Mouse (Mus musculus): ENCODE results near the gene Stip1. TPM values are rescaled to one million over a fixed set of nuclear protein-coding genes. Genes with fewer than 3 reads are reported as not detected.
"Not testable (repeated sequence)": the region's sequence is repeated elsewhere in the genome, so short reads cannot be mapped to it uniquely, and the experiment has no call there.

Stip1 gene
- total RNA-seq, 2 experiments from 2014 or later = 187 to 270 TPM

DNA sequence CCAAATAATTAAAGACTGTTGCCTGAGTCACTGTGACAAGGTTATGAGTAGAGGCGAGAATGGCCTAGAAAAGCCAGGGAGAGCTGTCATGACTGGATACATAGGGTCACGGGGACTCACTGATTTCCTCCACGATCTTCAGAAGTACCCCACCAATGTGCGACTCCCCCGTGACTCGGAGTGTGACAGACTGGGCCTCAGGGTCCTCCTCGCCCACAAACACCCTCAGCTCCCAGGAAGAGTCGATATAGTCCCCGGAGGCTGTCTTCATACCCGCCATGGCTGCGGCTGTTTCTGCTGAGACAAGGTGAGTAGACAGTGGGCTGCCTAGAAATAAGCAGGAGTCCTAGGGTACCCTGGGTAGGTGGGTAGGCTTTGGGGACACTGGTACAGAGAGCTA lies 21.2 kb downstream of the Stip1 start:
- peak; percentile 24 for ATAC-seq (replicated peaks; ENCODE audit: poor library complexity, severe bottlenecking)

DNA sequence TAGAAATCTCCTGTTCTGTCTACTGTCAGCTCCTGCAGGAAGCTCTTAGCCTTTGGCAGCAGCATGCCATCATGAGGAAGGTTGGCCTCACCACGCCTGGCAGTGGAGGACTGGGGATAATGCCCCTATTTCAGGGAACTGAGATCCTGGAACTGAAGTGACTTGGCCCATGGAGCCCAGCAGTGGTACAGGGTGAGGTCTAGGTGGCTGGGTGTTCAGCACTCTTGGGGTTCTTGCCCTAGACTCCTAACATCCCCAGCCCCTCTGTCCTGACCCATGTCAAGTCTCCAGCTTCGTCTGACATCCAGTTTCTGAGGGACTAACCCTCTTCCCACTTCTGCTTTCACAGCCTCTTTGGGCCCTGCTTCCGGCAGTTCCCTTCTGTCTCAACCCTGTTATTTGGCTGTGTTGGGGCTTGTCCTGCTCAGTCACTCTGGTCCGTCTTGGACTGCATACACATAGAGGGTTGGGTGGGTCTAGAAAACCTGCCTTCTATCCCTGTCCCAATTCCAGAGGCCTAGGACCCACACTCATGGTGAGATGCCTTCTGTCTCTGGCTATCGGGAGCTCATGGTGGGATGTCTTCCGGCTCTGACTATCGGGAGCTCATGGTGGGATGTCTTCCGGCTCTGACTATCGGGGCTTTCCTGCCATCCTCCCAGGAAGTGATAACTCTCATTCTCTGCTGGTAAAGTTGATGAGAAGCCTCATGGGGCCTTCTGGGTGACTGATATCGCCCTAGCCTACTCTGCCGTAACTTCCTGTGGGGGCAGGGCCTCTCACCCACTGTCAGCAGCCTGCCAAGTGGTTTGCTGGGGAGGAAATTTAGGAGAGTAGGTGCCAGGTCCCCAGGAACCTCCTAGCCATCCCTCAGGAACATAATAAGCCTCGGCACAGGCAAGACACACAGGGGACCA lies 22.0 kb downstream of the Stip1 start:
- ATAC-seq (replicated peaks; ENCODE audit: poor library complexity, severe bottlenecking) = peak; percentile 52

DNA sequence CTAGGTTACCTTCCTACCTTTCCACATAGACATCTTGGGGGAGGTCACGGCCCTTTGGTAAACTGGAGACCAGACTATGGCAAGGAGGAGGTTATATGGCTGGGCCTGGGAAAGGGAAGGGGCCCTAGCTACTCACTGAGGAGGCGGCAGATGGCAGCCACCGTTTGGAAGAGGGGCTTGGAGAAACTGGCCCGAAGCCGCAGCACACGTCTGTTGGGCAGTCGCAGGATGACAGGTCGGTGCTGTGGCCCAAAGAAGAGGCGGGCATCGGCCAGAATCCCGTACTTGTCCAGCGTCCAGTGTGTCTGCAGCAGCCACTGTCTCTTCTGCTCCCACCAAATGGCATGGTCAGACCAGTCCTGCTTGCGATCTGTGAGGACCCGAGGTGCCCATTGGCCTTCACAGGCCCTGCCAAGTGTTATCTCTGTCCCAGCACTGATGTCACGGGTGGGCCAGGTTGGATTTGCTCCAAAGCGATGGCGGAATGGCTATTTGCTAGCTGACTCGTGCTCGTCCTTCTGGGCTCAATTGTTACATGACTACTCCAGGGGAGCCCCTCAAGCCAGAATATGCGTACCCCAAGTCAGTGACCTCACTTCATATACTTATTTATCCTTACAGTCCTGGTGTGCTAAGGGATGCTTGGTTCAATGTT lies 25.2 kb downstream of the Stip1 start:
- no peak for ATAC-seq (replicated peaks; ENCODE audit: poor library complexity, severe bottlenecking)

DNA sequence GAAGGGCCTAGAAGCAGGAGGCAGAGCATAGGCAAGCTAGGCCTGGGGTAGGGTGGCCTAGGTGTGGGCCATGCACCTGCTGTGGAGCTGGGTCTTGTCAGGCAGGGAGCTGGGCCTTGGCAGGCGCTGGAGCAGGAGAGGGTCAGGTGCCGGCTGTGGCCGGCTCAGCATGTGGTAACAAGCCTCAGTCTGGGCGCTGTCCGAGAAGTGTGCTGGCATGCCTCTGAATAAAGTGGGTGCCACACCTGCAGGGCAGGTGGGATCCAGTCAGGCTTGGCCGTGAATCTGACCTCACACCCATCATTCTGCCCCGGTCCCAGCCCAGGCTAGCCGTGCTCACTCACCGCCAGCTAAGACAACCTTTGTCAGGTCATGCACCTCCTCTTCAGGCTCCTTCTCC lies 25.8 kb downstream of the Stip1 start:
- ATAC-seq (replicated peaks; ENCODE audit: poor library complexity, severe bottlenecking) = no peak

DNA sequence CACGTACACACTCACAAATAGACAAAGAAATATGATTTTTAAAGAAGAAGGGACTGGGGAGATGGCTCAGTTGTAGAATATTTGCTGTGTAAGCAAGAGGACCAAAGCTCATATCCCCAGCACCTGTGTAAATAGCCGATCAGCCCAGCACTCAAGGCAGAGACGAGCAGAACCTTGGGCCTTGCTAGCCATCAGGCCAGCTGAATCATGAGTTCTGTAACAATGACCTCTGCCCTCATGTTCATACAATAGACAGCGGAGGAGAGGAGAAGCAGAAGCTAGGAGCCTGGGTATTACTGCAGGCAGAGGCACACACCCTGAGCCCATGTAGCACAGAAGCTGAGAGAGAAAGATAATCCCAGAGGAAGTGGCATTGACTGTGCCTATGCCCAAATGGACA lies 27.3 kb downstream of the Stip1 start:
- ATAC-seq (replicated peaks; ENCODE audit: poor library complexity, severe bottlenecking) = no peak

DNA sequence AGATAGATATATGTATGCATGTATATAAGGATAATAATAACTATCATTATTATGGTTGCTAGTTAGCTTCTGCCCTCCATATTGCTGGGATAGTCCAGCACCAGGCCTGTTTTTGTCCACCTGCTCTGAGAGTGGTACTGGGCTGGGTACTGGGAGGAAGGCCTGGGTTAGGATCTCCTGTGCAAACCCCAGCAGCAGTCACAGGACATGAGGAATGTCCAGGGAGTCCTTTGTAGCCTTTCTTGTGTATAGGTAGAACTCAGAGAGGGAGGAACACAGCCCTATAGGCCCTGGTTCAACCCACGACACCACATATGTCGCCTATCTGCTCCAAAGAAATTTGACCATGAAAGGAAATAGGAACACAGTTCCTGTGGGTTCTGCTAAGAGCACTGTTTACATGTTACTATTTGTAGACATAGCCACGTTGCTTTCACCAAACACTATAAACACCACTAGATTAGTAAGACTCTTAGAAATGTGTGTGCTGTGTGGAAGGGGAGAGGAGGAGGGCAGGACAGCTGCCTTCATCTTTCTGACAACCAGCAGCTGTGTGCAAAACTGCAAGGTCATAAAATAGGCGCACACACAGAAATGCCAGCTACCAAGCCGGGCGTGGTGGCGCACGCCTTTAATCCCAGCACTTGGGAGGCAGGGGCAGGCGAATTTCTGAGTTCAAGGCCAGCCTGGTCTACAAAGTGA lies 32.7 kb downstream of the Stip1 start:
- no peak for ATAC-seq (replicated peaks; ENCODE audit: poor library complexity, severe bottlenecking)

DNA sequence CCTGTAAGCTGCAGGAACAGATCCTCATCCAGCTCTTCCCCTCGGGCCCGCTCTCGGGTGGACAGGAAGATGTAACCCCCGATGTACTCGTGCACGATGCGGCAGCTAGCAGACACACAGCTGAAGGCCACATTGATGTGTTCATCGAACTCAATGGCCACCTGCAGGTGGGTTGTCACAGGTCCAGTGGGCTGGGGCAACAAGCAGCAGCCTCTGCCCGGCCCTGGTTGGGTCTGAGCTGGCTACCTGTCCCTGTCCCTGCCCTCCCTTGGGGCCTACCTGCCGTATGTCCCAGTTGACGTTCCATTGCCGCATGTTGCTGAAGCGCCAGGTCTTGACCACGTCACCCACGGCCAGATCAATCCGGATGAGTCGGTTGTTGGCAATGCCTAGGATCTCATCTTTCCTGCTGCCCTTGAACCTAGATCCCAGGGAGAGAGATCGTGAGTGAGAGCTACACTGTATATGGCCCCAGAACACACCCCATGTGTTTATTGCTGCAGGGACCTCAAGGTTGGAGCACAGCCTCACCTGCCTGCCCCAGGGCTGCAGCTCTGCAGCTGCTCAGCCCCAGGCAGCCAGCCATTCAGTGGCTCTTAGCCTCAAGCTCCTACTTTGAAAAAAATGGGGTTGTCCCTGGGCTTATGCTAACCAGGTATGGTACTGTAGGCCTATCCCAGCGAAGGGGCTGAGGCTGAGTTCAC lies 40.3 kb downstream of the Stip1 start:
- ATAC-seq (replicated peaks; ENCODE audit: poor library complexity, severe bottlenecking) = no peak

DNA sequence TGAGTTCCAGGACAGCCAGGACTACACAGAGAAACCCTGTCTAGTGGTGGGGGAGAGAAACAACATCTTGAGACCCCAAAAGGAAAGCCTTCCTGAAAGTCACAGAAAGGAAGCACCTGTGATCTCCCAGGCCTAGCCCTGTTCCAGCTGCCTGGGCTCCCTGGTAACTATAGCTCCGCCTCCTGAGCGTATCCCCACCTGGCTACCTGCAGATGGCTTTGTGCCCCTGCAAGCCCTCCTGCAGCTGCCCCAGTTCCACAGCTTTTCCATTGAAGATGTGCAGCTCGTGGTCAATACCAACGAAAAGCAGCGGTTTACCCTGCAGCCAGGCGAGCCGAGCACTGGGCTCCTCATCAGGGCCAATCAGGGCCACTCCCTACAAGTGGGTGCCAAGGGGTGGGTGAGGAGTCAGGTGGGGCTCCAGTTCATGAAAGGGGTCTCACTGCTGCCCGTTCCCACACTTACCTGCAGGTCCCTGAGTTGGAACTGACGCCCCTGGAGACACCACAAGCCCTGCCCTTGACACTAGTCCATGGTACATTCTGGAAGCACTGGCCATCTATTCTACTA lies 42.0 kb downstream of the Stip1 start:
- ATAC-seq (replicated peaks; ENCODE audit: poor library complexity, severe bottlenecking) = no peak

DNA sequence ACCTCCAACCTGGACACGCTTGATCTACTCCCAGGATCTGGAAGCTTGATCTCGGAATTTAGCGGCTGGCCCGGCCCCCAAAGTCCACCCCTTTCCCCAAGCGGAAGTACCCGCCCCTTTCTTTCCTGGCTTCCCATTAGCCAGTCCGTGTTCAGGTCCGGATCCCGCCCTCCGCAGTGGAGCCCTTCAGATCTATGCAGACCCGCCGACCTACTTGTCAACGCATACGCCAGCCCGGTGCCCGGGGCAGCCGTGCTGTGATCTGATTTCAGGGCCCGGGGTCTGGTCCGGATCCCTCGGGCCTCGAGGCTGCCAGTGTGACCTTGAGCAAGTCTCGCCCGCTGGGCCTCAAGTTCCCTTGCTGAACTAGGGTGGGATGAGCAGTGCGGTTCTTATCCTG lies 43.8 kb downstream of the Stip1 start, which contains the start of the genes Nudt22 and Trpt1:
Gene Nudt22 (minus strand): TSS at position 112 of the 400 bp plus-strand sequence.
Gene Trpt1 (plus strand): TSS at position 126 of the 400 bp plus-strand sequence.
- peak; percentile 72 for ATAC-seq (replicated peaks; ENCODE audit: poor library complexity, severe bottlenecking)

DNA sequence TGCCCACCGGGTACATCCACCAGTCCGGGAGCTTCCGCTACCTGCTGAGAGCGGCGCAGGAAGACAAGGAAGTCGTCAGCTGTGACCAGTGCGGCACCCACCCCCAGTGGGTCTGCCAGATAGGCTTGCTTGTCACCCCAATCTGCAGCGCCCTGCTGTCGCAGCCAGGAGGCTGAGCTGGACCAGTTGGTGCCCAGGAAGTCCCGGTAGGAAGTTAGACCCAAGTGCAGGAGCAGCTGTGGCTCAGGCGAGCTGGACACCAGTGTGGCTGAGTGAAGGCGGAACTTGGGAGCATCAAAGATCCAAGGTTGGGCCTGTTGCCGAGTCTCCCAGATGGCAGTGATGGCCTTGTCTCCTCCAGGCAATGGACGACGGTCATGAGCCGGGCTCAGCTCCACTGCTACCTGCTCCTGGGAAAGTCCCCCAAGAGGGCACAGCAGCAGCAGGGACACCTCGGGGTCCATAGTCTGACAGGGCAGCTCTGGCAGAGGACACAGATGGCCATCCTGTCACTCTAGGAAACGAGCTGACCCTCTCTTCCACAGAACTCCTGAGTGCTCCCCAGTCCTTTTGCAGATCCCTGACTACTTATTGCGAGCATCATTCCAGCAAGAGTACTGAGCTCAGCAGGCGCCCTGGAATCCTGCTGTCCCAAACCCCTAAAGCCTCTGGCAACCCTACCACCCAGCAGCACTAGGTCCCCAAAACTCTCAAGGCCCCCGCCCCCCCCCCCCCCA lies 44.3 kb downstream of the Stip1 start:
- no peak for ATAC-seq (replicated peaks; ENCODE audit: poor library complexity, severe bottlenecking)

DNA sequence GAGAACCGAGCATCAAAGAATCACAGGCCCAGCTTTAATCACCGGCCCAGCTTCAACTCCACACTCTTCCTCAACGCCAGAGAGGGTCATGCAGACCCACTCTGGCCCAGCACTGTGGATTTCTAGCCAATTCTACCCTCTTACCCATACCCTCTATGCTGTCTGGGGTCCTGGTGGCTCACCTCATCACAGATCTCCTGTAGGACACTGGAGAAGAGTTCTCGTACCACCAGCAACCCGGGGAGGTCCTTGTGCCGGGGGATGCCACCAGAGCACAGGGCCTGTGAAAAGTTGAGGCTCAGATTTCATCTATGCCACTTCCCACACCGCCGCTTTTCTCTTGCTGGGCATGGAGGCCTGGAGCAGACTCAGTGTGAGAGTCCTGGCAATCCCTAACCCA lies 45.3 kb downstream of the Stip1 start:
- no peak for ATAC-seq (replicated peaks; ENCODE audit: poor library complexity, severe bottlenecking)

DNA sequence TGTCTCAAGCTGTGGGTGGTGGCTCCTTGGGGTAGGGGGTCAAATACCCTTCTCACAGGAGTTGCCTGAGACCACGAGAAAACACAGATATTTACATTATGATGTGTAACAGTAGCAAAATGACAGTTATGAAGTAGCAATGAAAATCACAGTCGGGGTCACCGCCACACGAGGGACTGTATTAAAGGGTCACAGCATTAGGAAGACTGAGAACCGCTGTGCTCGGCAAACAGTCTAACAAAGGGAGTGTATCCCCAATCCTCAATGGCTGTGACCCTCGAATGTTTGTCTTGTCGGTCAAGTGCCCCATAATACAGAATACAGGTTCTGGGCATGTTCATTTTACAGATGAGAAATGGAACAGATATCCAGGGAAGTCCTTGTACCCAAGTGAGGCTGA lies 45.8 kb downstream of the Stip1 start:
- no peak for ATAC-seq (replicated peaks; ENCODE audit: poor library complexity, severe bottlenecking)

DNA sequence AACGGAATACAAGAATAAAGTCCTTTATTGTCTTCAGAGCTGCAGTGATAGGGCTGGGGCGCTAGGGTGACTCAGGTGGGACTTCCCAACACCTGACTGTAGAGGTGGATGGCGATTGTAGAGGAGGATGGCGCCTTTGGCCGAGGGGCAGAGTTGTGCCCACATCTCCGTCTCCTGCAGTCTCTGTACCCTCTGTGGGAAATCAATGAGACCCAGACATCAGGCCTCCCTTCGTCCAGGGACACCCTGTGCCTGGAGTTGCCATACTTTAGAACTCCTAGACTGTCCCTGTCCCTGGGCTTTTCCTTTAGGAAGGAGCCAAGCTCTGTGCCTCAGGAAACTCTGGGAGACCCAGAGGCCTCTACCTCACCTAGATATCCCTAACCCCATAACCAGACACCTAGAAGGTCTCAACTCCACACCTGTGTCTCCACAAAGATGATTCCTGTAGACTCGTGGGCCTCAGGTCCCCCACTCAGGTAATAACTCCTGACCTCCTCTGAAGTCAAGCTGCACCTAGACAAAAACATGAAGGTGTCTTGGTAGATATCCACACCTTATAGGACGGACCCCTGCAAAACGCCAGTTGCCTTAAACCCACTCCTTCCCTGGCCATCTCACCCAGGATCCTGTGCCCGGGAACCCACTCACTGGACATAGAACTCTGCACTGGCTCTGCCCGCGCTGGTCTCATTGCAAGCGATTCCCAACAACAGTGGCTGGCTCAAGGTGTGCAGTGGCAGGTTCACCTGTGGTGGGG lies 46.6 kb downstream of the Stip1 start:
- no peak for ATAC-seq (replicated peaks; ENCODE audit: poor library complexity, severe bottlenecking)

DNA sequence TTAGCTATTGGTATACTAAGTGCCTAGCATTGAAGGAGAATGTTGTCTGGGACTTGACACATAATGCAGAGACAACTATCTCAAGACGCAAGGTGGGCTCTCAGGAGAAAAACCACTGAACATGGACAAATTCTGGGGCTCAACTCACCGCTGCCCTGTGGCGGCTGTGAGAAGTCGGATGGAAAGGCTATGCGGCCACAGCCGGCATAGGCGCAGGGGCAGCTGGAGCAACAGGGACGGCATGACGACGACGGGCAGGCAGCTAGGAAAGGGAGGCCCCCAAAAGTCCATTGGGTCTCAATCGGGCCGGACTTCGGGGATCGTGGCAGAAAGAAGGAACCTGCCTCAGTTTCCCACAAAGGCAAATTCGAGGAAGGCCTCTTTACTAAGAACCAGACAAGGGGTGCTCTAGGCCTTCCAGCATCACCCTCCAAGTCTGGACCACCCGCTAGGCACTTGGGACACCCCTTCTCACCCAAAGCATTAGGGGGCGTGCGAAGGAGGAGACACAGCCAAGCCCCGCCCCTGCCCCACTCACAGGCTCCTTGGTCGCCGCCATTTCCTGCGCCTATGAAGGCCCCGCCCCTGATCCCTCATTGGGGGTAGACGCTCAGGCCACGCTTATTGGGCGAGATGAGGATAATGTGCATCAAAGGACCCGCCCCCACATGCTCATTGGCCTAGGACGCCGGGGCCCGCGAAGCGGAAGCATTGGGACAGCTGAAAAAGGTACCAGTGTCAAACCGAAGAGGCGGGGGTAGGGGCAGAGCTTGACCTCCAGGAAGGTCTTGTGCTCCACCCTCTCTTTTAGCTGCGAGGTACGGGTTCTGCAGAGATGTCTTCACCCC lies 47.5 kb downstream of the Stip1 start, which contains the start of gene Dnajc4:
Gene Dnajc4 (minus strand): TSS at position 562 of the 848 bp plus-strand sequence.
- ATAC-seq (replicated peaks; ENCODE audit: poor library complexity, severe bottlenecking) = peak; percentile 89

DNA sequence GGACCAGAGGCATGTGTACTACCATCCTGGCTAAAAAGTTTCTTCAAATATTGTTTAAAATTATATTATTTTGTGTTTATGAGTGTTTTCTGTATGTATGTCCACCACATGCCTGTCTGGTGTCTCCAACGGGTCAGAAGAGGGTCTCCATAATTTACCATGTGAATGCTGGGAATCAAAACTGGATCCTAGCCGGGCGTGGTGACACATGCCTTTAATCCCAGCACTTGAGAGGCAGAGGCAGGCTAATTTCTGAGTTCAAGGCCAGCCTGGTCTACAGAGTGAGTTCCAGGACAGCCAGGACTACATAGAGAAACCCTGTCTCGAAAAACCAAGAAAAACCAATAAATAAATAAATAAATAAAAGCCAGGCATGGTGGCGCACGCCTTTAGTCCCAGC lies 48.6 kb downstream of the Stip1 start:
- not testable (repeated sequence) for ATAC-seq (replicated peaks; ENCODE audit: poor library complexity, severe bottlenecking)

DNA sequence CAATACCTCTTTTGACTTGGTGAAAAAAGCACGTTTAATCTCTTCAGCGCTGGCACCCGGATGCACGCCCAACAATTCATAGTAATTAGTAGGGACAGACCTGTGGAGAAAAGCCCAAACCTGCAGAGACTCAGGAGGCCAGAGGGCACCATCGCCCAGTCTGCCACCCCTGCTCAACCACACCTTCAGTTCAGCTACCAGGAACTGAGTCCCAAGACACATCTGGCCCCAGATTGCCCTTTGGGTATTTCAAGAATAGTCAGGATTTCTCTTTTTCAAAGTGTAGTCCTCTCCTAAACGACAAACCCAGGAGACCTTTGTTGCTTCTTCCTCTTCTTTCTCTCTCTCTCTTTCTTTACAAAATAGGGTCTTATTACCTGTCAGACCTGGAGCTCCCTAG lies 49.1 kb downstream of the Stip1 start:
- no peak for ATAC-seq (replicated peaks; ENCODE audit: poor library complexity, severe bottlenecking)

DNA sequence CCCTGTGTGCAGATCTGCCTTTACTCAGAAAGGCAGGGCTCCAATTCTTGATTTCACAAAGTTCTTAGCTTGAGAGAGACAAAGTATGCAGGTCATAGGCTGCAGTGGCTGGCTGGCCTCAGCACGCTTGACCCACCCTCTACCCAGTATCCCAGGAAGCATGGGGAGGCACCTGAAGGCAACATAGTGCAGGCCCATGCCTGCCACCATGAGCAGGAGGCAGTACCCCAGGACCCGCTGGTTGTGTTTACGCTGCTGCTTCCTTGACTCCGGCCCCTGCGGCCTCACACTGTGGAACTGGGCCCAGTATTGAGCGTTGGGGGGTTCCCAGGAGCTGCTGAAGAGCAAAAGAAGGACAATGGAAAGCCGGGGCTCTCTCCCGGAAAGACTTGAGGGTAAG lies 50.5 kb downstream of the Stip1 start:
- ATAC-seq (replicated peaks; ENCODE audit: poor library complexity, severe bottlenecking) = no peak

DNA sequence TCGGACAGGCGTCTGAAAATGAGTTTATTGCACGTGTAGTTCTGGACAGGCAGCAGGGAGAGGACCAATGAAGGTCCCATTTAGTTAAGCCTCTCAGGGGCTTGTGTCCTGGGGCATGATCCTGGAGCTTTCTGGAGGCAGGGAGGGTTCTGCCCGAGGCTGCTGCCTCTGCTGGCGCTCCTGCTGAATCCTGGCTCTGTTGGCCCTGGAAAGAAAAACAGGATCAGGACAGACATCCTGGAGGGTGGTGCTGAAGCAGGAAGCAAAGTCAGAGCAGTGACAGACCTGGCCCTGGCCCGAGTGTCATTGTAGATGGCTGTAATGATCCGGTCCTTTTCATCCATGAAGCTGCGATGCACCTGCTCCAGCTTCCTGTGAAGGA lies 51.9 kb downstream of the Stip1 start:
- no peak for ATAC-seq (replicated peaks; ENCODE audit: poor library complexity, severe bottlenecking)
